Mouse (Mus musculus): ENCODE data around the gene Mutyh. TPM values are rescaled to one million over a fixed set of nuclear protein-coding genes. Genes with fewer than 3 reads are reported as not detected.

Gene Mutyh
- total and polyA plus RNA-seq, 3 experiments: 6.1 to 17.9 (median 15.9) TPM

DNA sequence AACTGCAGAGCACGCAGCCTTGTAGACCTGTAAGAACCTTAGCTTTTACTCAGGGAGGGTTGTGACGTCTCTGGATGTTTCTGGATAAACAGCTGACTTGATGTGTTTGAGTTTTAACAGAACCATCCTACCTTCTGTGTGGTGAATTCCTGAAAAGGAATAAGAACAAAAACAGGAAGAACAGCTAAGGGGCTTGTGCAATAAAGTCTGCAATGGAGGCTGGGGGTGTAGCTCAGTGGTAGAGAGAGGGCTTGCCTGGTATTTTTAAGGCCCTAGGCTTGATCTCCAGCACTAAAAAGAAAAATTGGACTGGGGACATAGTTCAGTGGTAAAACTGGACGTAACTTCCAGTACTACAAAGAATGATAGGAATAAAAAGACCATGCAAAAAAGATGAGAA, 30.4 kb upstream of the Mutyh start:
- H3K9me3 ChIP-seq (replicated peaks): no peaks in the 10 kb centered on the region
- no peak for TF ChIP-seq GATA2 (IDR thresholded peaks at IDR 0.05; ENCODE audit: borderline replicate concordance, low read depth, low read length)
- no peak for TF ChIP-seq TAL1 (conservative IDR thresholded peaks at IDR 0.05; ENCODE audit: low read depth, low read length)
- TF ChIP-seq CTCF (IDR thresholded peaks at IDR 0.05; ENCODE audit: low read depth, low read length): no peak
- no peak for TF ChIP-seq GATA1 (IDR thresholded peaks at IDR 0.05; ENCODE audit: borderline replicate concordance, low read length)
- TF ChIP-seq POLR2AphosphoS5 (IDR thresholded peaks at IDR 0.05; ENCODE audit: insufficient replicate concordance, low read depth, low read length): no peak
- H3K27me3 ChIP-seq (ENCODE audit: insufficient read depth, low read length): 0 out of 2 replicates have a peak, but pooled peaks cover 2% of the 10 kb centered on the region
- no peaks in the 10 kb centered on the region for H3K36me3 ChIP-seq (replicated peaks)
- no peak for DNase-seq (ENCODE audit: low spot score)
- H3K4me3 ChIP-seq (ENCODE audit: low read depth, low read length): no peak overlapping the region
- no peak for ATAC-seq (ENCODE audit: extremely low read depth, insufficient number of reproducible peaks, low FRiP score, poor library complexity, severe bottlenecking)
- H3K4me1 ChIP-seq (ENCODE audit: insufficient read depth, low read depth, low read length): peaks cover 2% of the 10 kb centered on the region; the same call in 1 of the 2 replicates

DNA sequence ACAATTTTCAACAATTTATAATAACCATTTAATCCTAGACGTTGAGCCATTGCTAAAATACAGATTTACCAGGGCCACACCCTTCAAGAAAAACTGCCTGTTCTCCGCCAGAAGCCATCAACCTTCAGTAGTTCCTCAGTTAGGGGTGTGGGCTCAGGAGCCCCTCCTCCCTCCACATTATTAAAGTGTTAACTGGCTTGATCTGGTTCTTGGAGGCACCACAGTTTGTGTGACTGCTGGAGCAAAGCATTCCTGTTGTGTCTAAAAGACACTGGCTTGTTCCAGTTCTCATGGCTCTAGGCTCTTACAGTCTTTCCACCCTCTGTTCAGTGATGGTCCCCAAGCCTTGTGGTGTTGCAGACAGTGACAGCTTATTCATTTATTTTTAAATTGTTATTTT, 27.0 kb upstream of the Mutyh start:
- ATAC-seq (ENCODE audit: extremely low read depth, insufficient number of reproducible peaks, low FRiP score, poor library complexity, severe bottlenecking) (no peak), DNase-seq (ENCODE audit: low spot score) (no peak)
- H3K27me3 ChIP-seq (ENCODE audit: insufficient read depth, low read length): 0 out of 2 replicates have a peak, but pooled peaks cover 2% of the 10 kb centered on the region
- no peak overlapping the region for H3K4me3 ChIP-seq (ENCODE audit: low read depth, low read length)
- peaks cover 2% of the 10 kb centered on the region; the same call in 1 of the 2 replicates for H3K4me1 ChIP-seq (ENCODE audit: insufficient read depth, low read depth, low read length)
- TF ChIP-seq GATA2 (IDR thresholded peaks at IDR 0.05; ENCODE audit: borderline replicate concordance, low read depth, low read length) (no peak), GATA1 (IDR thresholded peaks at IDR 0.05; ENCODE audit: borderline replicate concordance, low read length) (no peak), POLR2AphosphoS5 (IDR thresholded peaks at IDR 0.05; ENCODE audit: insufficient replicate concordance, low read depth, low read length) (no peak), TAL1 (conservative IDR thresholded peaks at IDR 0.05; ENCODE audit: low read depth, low read length) (no peak), CTCF (IDR thresholded peaks at IDR 0.05; ENCODE audit: low read depth, low read length) (no peak)
- no peaks in the 10 kb centered on the region for H3K9me3 ChIP-seq (replicated peaks)
- H3K36me3 ChIP-seq (replicated peaks): no peaks in the 10 kb centered on the region

DNA sequence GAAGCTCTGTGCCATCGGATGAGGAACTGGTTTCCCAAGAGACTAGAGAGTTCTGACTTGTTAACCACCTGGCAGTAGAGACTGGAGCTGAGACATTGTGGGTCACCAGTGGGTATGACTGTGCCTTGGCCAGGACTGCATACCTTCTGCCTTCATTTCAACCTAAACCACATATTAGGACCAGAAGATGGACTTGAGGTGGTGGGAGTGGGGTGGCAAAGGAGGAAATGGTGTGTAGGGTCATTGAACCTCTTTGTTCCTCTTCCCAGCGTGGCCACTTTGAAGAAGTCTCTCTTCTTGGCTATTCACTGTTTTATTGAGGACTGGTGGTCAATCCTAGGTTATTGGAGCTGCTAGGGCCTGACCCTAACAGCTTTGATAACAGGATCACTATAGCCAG, 26.2 kb upstream of the Mutyh start:
- no peak overlapping the region for H3K4me3 ChIP-seq (ENCODE audit: low read depth, low read length)
- peaks cover 2% of the 10 kb centered on the region; the same call in 1 of the 2 replicates for H3K4me1 ChIP-seq (ENCODE audit: insufficient read depth, low read depth, low read length)
- ATAC-seq (ENCODE audit: extremely low read depth, insufficient number of reproducible peaks, low FRiP score, poor library complexity, severe bottlenecking) (no peak), DNase-seq (ENCODE audit: low spot score) (no peak)
- H3K27me3 ChIP-seq (ENCODE audit: insufficient read depth, low read length): 0 out of 2 replicates have a peak, but pooled peaks cover 2% of the 10 kb centered on the region
- no peaks in the 10 kb centered on the region for H3K36me3 ChIP-seq (replicated peaks)
- H3K9me3 ChIP-seq (replicated peaks): no peaks in the 10 kb centered on the region
- no peak for TF ChIP-seq CTCF (IDR thresholded peaks at IDR 0.05; ENCODE audit: low read depth, low read length)
- no peak for TF ChIP-seq TAL1 (conservative IDR thresholded peaks at IDR 0.05; ENCODE audit: low read depth, low read length)

DNA sequence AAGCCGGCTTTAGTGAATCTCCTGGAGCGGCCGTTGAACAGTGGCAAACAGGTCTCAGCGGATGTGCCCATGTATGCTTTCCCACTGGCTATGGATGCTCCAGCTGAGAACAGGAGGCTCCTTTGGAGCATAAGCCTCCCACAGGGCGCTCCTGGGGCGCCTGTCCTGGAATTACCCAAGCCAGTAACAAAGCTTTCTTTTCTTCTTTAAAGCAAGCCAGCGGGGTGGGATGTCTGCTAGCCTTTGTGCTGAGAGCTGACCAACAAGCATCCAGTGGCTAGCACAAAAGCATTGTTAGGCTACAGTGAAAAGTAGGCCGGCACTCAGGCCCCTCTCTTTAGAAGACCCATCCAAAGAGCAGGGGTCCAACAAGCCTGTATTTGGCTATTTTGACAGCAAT, 25.4 kb upstream of the Mutyh start:
- H3K4me3 ChIP-seq (ENCODE audit: low read depth, low read length): no peak overlapping the region
- peaks cover 2% of the 10 kb centered on the region; the same call in 1 of the 2 replicates for H3K4me1 ChIP-seq (ENCODE audit: insufficient read depth, low read depth, low read length)
- DNase-seq (ENCODE audit: low spot score) (no peak), ATAC-seq (ENCODE audit: extremely low read depth, insufficient number of reproducible peaks, low FRiP score, poor library complexity, severe bottlenecking) (no peak)
- H3K36me3 ChIP-seq (replicated peaks): no peaks in the 10 kb centered on the region
- H3K9me3 ChIP-seq (replicated peaks): no peaks in the 10 kb centered on the region
- no peak for TF ChIP-seq CTCF (IDR thresholded peaks at IDR 0.05; ENCODE audit: low read depth, low read length)
- TF ChIP-seq GATA2 (IDR thresholded peaks at IDR 0.05; ENCODE audit: borderline replicate concordance, low read depth, low read length): no peak
- no peak for TF ChIP-seq TAL1 (conservative IDR thresholded peaks at IDR 0.05; ENCODE audit: low read depth, low read length)
- TF ChIP-seq POLR2AphosphoS5 (IDR thresholded peaks at IDR 0.05; ENCODE audit: insufficient replicate concordance, low read depth, low read length): no peak
- no peak for TF ChIP-seq GATA1 (IDR thresholded peaks at IDR 0.05; ENCODE audit: borderline replicate concordance, low read length)
- 0 out of 2 replicates have a peak, but pooled peaks cover 2% of the 10 kb centered on the region for H3K27me3 ChIP-seq (ENCODE audit: insufficient read depth, low read length)

DNA sequence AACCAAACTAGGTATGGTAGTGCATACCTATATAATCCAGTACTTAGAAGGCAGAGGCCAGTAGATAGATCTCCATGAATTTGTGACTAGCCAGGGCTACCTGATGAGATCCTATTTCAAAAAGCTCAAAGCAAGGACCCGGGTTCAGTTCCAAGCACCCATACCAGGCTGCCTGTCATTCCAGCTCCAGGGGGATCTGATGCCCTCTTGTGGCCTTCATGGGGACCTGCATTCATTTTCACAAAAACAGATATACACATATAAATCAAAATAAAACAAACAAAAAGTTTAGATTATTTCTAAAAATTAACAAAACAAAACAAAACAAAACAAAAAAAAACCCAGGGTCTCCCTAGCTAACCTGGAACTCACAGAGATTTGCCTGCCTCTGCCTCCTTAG, 20.9 kb upstream of the Mutyh start:
- no peak for DNase-seq (ENCODE audit: low spot score)
- TF ChIP-seq CTCF (IDR thresholded peaks at IDR 0.05; ENCODE audit: low read depth, low read length): no peak
- TF ChIP-seq POLR2AphosphoS5 (IDR thresholded peaks at IDR 0.05; ENCODE audit: insufficient replicate concordance, low read depth, low read length): no peak
- no peak for TF ChIP-seq GATA2 (IDR thresholded peaks at IDR 0.05; ENCODE audit: borderline replicate concordance, low read depth, low read length)
- no peak for TF ChIP-seq GATA1 (IDR thresholded peaks at IDR 0.05; ENCODE audit: borderline replicate concordance, low read length)
- no peak for TF ChIP-seq TAL1 (conservative IDR thresholded peaks at IDR 0.05; ENCODE audit: low read depth, low read length)
- Histone ChIP-seq H3K36me3 (replicated peaks) (no peaks in the 10 kb centered on the region), H3K9me3 (replicated peaks) (no peaks in the 10 kb centered on the region), H3K27me3 (ENCODE audit: insufficient read depth, low read length) (no peaks in the 10 kb centered on the region), H3K4me3 (ENCODE audit: low read depth, low read length) (no peak overlapping the region), H3K4me1 (ENCODE audit: insufficient read depth, low read depth, low read length) (no peaks in the 10 kb centered on the region)
- no peak for ATAC-seq (ENCODE audit: extremely low read depth, insufficient number of reproducible peaks, low FRiP score, poor library complexity, severe bottlenecking)

DNA sequence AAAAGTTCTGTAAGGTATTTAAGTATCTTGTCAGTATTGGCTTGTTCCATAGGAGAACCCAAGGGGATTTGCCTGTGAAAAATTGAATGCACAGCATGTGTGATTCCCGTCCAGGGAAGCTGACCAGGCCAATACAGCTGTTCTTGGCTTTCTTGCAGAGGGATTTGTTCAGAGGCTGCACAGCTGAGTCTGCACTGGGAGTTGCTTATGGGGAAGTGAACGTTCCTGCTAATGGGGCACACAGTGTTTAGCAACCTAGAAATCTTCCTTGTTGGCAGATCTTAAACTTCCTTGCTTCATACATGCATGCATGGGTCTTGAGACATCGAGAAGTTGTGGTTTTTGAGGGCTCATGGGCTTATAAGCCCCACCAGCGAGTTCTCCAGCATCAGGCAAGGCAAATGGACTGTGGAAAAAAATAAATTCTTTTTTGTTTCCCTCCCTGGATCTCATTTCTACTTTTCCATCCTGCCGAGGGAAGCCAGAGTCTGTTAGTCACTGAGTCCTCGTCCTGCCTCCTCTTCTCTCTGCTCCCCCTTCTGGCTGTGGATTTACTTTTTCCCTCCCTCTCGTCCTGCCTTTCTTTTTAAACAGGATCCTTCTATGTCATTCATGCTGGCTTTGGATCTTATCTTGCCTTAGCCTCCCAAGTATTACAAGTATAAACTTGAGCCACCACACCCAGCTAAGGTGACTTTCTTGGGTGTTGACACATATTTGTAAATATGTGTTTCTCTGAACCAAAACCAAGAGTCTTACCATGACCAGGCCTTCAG, 19.4 kb upstream of the Mutyh start:
- ATAC-seq (ENCODE audit: extremely low read depth, insufficient number of reproducible peaks, low FRiP score, poor library complexity, severe bottlenecking): no peak
- no peaks in the 10 kb centered on the region for H3K9me3 ChIP-seq (replicated peaks)
- TF ChIP-seq TAL1 (conservative IDR thresholded peaks at IDR 0.05; ENCODE audit: low read depth, low read length) (no peak), CTCF (IDR thresholded peaks at IDR 0.05; ENCODE audit: low read depth, low read length) (no peak), GATA1 (IDR thresholded peaks at IDR 0.05; ENCODE audit: borderline replicate concordance, low read length) (no peak), POLR2AphosphoS5 (IDR thresholded peaks at IDR 0.05; ENCODE audit: insufficient replicate concordance, low read depth, low read length) (no peak), GATA2 (IDR thresholded peaks at IDR 0.05; ENCODE audit: borderline replicate concordance, low read depth, low read length) (no peak)
- H3K4me3 ChIP-seq (ENCODE audit: low read depth, low read length): no peak overlapping the region
- H3K4me1 ChIP-seq (ENCODE audit: insufficient read depth, low read depth, low read length): no peaks in the 10 kb centered on the region
- no peak for DNase-seq (ENCODE audit: low spot score)
- H3K36me3 ChIP-seq (replicated peaks): peaks cover 2% of the 10 kb centered on the region
- H3K27me3 ChIP-seq (ENCODE audit: insufficient read depth, low read length): no peaks in the 10 kb centered on the region
